Mouse (Mus musculus): ENCODE results near the gene Gm47791.

DNA sequence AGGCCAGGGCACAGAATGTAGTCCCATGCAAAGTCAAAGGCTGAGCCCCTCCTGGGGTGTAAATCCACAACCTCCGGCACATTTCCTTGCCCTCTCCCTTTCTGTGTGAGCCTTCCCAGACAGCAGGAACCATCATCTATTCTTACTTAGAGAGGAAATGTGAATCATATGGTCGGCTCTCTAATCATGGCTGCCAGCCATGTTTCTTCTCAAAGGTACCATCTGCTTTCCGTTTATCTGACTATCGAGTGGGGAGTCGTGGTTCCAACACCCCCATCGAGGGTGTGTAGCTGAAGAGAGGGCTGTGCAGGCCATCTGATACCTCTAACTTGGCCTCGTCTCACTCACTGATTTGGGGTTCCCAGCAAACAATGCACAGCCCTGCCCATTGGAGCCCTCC is 17.0 kb upstream of the Gm47791 start:
- no peak for TF ChIP-seq POLR2AphosphoS2 (IDR thresholded peaks at IDR 0.05; ENCODE audit: insufficient read length, low read depth)
- no peak for TF ChIP-seq POLR2A (IDR thresholded peaks at IDR 0.05; ENCODE audit: insufficient read length, low read depth)
- TF ChIP-seq E2F4 (IDR thresholded peaks at IDR 0.05; ENCODE audit: insufficient read depth) = no peak
